Mouse (Mus musculus) hindbrain, postnatal 0 days (tissue): ENCODE measurements around the gene Erich3. TPM values are rescaled to one million over a fixed set of nuclear protein-coding genes. Genes with fewer than 3 reads are reported as not detected.
A peak's percentile ranks its signal among the peaks of the same experiment; 100 is the strongest.

ENCODE experiments used
- ATAC-seq: fragments of 200-750 bp; cut with Nextera tagmentation; 2 replicates; pipeline ENCODE4 v1.8.0; 2017; ENCODE audit warnings: mild to moderate bottlenecking, moderate TSS enrichment, moderate library complexity
- DNase-seq: peaks from one replicate; pipeline ENCODE4 v3.0.0-alpha.2; 2015; ENCODE audit warnings: low spot score
- H3K27ac ChIP-seq: fragments of 300-500 bp; sonication (generic); 2 replicates; pipeline ENCODE4 v1.5.1; 2014; ENCODE audit warnings: mild to moderate bottlenecking
- H3K27me3 ChIP-seq: fragments of 300-500 bp; sonication (generic); 2 replicates; pipeline ENCODE4 v1.6.1; 2014; ENCODE audit warnings: low read length, mixed read lengths; ENCODE audit not compliant: insufficient read depth
- H3K36me3 ChIP-seq: fragments of 300-500 bp; sonication (generic); 2 replicates; pipeline ENCODE4 v1.6.1; 2014; ENCODE audit warnings: low read length, mixed read lengths; ENCODE audit not compliant: insufficient read depth
- H3K4me1 ChIP-seq: fragments of 300-500 bp; sonication (generic); 2 replicates; pipeline ENCODE4 v1.6.1; 2014; ENCODE audit warnings: antibody characterized with exemption, low read length, mixed read lengths; ENCODE audit not compliant: insufficient read depth
- H3K4me2 ChIP-seq: fragments of 300-500 bp; sonication (generic); 2 replicates; pipeline ENCODE4 v1.6.1; 2014; ENCODE audit warnings: low read depth, mild to moderate bottlenecking, low read length, moderate library complexity, mixed read lengths
- H3K4me3 ChIP-seq: fragments of 300-500 bp; sonication (generic); 2 replicates; pipeline ENCODE4 v1.5.1; 2014; ENCODE audit warnings: low read length
- H3K9ac ChIP-seq: fragments of 300-500 bp; sonication (generic); replicated peaks from 2 replicates; pipeline ENCODE4 v1.6.1; 2014; ENCODE audit warnings: mild to moderate bottlenecking, low read length, moderate library complexity, mixed read lengths
- H3K9me3 ChIP-seq: fragments of 300-500 bp; sonication (generic); 2 replicates; pipeline ENCODE4 v1.6.1; 2016; ENCODE audit warnings: low read length, mixed read lengths
- CTCF ChIP-seq: IDR thresholded peaks from 2 replicates; pipeline ENCODE4 v1.5.1; 2016; ENCODE audit warnings: antibody characterized with exemption, control low read depth, low read depth
- WGBS: fragments of 180-500 bp; shearing (Covaris S2); extraction: QIAGEN DNeasy Blood & Tissue Kit; methylation state at CpG from one replicate; pipeline ENCODE4 v1.1.7; 2014; 5-methylcytosine and 5-hydroxymethylcytosine counted together
- polyA plus RNA-seq: library from polyadenylated mRNA; unstranded; fragments of >200 nt; fragmentation: Nextera tagmentation; extraction: Ambion mirVana; gene quantifications from 2 replicates; pipeline ENCODE4 v1.2.1, GENCODE M21; 2015
- total RNA-seq: library from RNA; depleted of rRNA; stranded (reverse); fragments of >200 nt; gene quantifications from 2 replicates; pipeline ENCODE4 v1.2.3, GENCODE M21; 2014

Erich3 gene
- total and polyA plus RNA-seq, 2 experiments from 2014 or later = 2.5 to 2.7 TPM

DNA sequence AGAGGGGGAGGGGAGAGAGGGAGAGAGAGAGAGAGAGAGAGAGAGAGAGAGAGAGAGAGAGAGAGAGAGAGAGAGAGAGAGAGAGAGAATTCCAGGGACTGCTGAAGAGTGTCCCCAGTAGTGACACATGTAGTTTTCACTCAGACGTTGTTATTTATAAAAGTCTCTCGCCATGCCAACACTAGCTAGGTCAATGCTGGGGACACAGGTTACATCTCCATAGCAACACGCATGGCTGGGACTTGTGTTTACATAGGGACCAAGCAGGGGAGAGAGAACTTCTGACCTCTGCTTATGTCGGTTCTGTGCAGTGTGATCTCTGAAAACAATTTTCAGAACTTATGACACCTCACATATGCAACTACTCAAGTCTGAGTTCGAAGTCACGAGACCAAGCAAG is 9.4 kb upstream of the Erich3 start:
- no peaks in the 10 kb centered on the region for H3K4me1 ChIP-seq
- H3K9ac ChIP-seq = no peak overlapping the region
- ATAC-seq (no peak), DNase-seq (no peak)
- no peaks in the 10 kb centered on the region for H3K27me3 ChIP-seq
- no peak overlapping the region for H3K27ac ChIP-seq
- H3K4me3 ChIP-seq = no peak overlapping the region
- WGBS = 52% methylated on average over 6 of the region's 6 CpGs
- no peak for TF ChIP-seq CTCF
- no peak overlapping the region for H3K4me2 ChIP-seq
- no peaks in the 10 kb centered on the region for H3K36me3 ChIP-seq
- H3K9me3 ChIP-seq = no peaks in the 10 kb centered on the region

DNA sequence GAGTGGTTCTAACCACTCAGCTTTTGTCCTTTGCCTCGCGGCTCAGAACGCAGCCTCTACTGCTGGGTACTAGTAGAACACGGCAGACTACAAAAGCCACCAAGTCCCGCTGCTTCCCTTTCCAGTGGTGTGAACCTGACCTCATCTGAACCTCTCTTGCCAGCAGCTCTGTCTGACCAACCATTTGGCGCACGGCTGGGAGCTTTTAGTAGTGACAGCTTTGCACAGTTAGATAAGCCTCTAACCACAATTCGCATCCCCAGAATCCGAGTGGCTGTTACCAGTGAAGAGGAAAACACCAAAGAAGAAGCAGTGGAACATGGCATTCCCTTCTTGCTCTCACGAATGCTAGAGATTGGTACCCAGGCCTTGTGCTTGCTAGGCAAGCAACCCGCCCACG is 8.8 kb upstream of the Erich3 start:
- Histone ChIP-seq H3K9ac (no peak overlapping the region), H3K4me2 (no peak overlapping the region), H3K9me3 (no peaks in the 10 kb centered on the region), H3K36me3 (no peaks in the 10 kb centered on the region), H3K27me3 (no peaks in the 10 kb centered on the region), H3K4me1 (no peaks in the 10 kb centered on the region), H3K27ac (no peak overlapping the region), H3K4me3 (no peak overlapping the region)
- TF ChIP-seq CTCF = no peak
- 74% methylated on average over 12 of the region's 12 CpGs for WGBS
- ATAC-seq (no peak), DNase-seq (peak; percentile 18)

DNA sequence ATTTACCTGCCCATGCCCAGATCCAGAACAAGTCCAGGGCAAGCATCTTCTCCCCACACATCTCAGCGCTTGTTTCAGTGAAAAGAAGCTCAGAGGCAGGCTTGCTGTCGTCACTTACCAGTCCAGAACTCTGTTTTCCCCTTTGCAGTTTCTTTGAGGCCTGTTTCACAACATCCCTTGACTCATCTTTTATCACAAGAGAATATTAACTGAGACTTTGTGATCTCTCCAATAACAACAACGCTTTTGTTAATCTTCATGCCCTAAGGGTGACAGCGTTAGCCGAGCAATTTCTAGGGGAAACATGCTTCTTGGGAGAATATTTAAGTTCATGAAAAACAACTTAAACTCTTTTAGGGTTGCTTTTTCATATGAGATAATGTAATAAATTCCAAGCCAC is 7.9 kb upstream of the Erich3 start:
- no peak overlapping the region for H3K4me3 ChIP-seq
- H3K4me1 ChIP-seq = no peaks in the 10 kb centered on the region
- DNase-seq (no peak), ATAC-seq (no peak)
- no peaks in the 10 kb centered on the region for H3K27me3 ChIP-seq
- 88% methylated on average over 5 of the region's 5 CpGs for WGBS
- H3K36me3 ChIP-seq = no peaks in the 10 kb centered on the region
- no peak overlapping the region for H3K27ac ChIP-seq
- no peak overlapping the region for H3K4me2 ChIP-seq
- H3K9me3 ChIP-seq = no peaks in the 10 kb centered on the region
- TF ChIP-seq CTCF = no peak
- no peak overlapping the region for H3K9ac ChIP-seq

DNA sequence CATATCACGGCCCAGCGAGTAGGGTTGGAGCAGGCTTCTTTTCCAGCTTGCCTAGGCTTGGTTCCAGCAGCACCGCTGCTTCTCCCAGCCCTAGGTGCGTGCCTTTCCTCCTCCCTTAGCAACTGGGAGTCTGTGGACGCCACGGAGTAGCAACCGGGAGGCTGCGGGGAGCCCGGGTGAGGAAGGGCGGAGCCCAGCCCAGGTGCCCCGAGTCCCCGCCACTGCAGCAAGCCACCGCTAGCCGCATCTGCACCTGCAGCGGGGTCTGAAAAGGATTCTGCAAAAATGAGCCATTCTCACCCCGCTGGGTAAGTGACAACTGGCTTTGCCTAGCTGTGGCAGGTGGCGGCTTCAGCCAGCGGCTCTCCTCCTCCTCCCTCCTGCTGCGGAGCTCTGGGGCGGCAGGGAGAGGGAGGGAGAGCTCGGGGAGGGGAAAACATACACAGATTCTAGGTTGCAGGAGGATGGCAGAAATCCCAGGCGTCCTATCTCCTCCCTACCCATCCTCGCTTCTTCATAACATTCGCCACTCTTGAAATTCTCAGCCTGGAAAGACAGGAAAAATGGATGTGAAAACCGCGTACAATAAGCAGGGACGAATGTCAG is 420 bp downstream of the Erich3 start:
- H3K27me3 ChIP-seq = no peaks in the 10 kb centered on the region
- H3K4me2 ChIP-seq = peak overlapping the region; percentile 76
- ATAC-seq (peak; percentile 91), DNase-seq (peak; percentile 75)
- peak overlapping the region; percentile 37 for H3K4me3 ChIP-seq
- H3K9ac ChIP-seq = peak overlapping the region; percentile 56
- WGBS = 1% methylated on average over 25 of the region's 27 CpGs
- peaks cover 13% of the 10 kb centered on the region; the same call in 1 of the 2 replicates for H3K4me1 ChIP-seq
- H3K36me3 ChIP-seq = no peaks in the 10 kb centered on the region
- H3K9me3 ChIP-seq = no peaks in the 10 kb centered on the region
- 0 out of 2 replicates have a peak, but pooled peaks have one; percentile 12 for TF ChIP-seq CTCF
- H3K27ac ChIP-seq = peak overlapping the region; percentile 87

DNA sequence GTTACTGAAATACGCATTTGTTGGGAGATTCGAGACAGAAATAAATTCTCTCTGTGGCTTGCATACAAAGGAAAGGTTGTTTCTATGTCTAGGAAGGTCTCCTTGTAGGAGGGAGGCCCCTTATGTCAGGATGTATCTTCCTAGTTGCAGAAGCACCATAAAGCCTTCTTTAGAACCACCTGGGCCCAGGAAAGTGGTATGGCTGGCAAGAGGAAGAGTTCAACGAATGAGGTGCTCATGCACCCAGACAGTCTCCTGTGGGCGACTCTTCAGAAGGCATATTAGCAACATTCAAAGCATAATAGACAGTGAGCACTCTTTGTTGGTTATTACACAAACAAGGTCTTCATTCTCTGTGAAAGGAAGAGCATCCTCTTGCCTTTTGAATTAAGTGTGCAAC is 977 bp downstream of the Erich3 start:
- ATAC-seq (0 out of 2 replicates have a peak, but pooled peaks have one; percentile 22), DNase-seq (no peak)
- Histone ChIP-seq H3K9ac (peak overlapping the region; percentile 56), H3K4me3 (peak overlapping the region; percentile 37), H3K27ac (peak overlapping the region; percentile 87), H3K27me3 (no peaks in the 10 kb centered on the region), H3K4me1 (peaks cover 13% of the 10 kb centered on the region; the same call in 1 of the 2 replicates), H3K4me2 (peak overlapping the region; percentile 76), H3K36me3 (no peaks in the 10 kb centered on the region), H3K9me3 (no peaks in the 10 kb centered on the region)
- WGBS = 27% methylated on average over 4 of the region's 4 CpGs
- TF ChIP-seq CTCF = no peak

DNA sequence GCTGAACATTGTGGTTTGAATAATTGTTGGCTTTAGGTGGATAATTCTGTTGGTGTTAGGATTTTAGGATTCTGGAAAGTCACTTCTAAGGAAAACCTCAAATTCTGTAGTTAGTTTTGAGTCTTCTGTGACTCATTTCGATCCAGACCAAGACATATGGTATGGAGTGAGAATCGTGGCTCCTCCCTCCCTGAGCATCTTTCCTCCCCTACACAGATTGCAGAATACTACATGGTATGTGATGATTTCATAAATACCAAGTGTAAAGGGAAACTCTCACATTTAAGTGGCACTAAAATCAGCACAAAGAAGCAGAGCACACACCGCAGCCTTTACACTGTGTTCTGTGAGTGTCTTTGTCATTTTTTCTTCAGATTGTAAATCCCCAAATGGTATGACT is 4.8 kb downstream of the Erich3 start:
- no peak for ATAC-seq
- no peak overlapping the region for H3K27ac ChIP-seq

DNA sequence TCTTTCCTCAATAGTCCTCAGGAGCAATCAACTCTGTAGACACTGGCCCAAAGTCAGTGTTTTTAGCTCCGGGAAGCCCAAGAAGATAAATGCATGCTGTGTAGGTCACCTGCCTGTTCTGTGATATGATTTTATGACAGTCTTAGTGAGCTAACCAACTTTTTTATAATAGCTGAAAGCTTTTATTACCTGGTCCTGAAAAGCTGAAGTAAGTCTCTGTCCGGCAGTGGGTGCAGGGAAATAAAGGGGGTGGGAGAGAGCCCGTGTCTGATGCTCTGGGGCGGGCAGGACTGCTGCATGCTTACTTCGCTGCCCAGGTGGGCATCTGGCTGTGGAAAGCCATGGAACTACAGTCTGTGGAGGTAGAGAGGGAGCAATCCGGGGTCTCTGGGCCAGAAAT is 6.9 kb downstream of the Erich3 start:
- ATAC-seq = no peak
- Histone ChIP-seq H3K27ac (no peak overlapping the region), H3K4me1 (no peaks in the 10 kb centered on the region; the same call in 1 of the 2 replicates), H3K9ac (no peak overlapping the region), H3K4me3 (no peak overlapping the region), H3K9me3 (no peaks in the 10 kb centered on the region), H3K4me2 (no peak overlapping the region), H3K36me3 (no peaks in the 10 kb centered on the region), H3K27me3 (no peaks in the 10 kb centered on the region)
- 91% methylated on average over 6 of the region's 6 CpGs for WGBS
- DNase-seq = no peak
- TF ChIP-seq CTCF = no peak

More for the DNA sequence above, 4.8 kb downstream of the Erich3 start:
- WGBS = 89% methylated on average over 3 of the region's 3 CpGs
- H3K4me1 ChIP-seq = peaks cover 11% of the 10 kb centered on the region; the same call in 1 of the 2 replicates
- no peak for TF ChIP-seq CTCF
- H3K9ac ChIP-seq = no peak overlapping the region
- H3K4me2 ChIP-seq = no peak overlapping the region
- no peaks in the 10 kb centered on the region for H3K9me3 ChIP-seq
- H3K27me3 ChIP-seq = no peaks in the 10 kb centered on the region
- H3K36me3 ChIP-seq = no peaks in the 10 kb centered on the region
- no peak overlapping the region for H3K4me3 ChIP-seq
- no peak for DNase-seq
